Mouse (Mus musculus) lung, postnatal 10 days (tissue): ENCODE results near the gene Olfr481.

Experiments used
- DNase-seq: peaks from one replicate; pipeline ENCODE4 v3.0.0; 2021

The Olfr481 gene

GRCm38 (mm10) chr7:108079555-108079954 is at the start of gene Olfr481:
Olfr481 (plus strand) TSS chr7:108079855.
- DNase-seq, result no peak

- DNase-seq, result no peak
Measured at GRCm38 (mm10) chr7:108033889-108034288, 45.8 kb upstream of the Olfr481 start, which contains the start of gene Olfr478. Olfr478 (minus strand) TSS chr7:108033989.

- DNase-seq, result no peak
Measured at GRCm38 (mm10) chr7:108050393-108050792, 29.3 kb upstream of the Olfr481 start, which contains the start of gene Olfr479. Olfr479 (plus strand) TSS chr7:108050693.

GRCm38 (mm10) chr7:108067246-108067645 is 12.4 kb upstream of the Olfr481 start, which contains the start of gene Olfr480:
Olfr480 (minus strand) TSS chr7:108067346.
- no peak for DNase-seq

- DNase-seq, result no peak
Measured at GRCm38 (mm10) chr7:108097486-108097885, 17.8 kb downstream of the Olfr481 start, which contains the start of gene Olfr482. Olfr482 (minus strand) TSS chr7:108097586.

GRCm38 (mm10) chr7:108100549-108100948 is 20.9 kb downstream of the Olfr481 start, which contains the start of gene Olfr483:
Olfr483 (plus strand) TSS chr7:108100849.
- no peak for DNase-seq

- DNase-seq, result no peak
Measured at GRCm38 (mm10) chr7:108120681-108121080, 41.0 kb downstream of the Olfr481 start.

- no peak for DNase-seq
Measured at GRCm38 (mm10) chr7:108121416-108121815, 41.8 kb downstream of the Olfr481 start.

- no peak for DNase-seq
Measured at GRCm38 (mm10) chr7:108127349-108127748, 47.7 kb downstream of the Olfr481 start, which contains the start of gene Olfr484. Olfr484 (minus strand) TSS chr7:108127449.
